8 mouse cellular contexts compared by ENCODE assay signal in the genomic region with DNA sequence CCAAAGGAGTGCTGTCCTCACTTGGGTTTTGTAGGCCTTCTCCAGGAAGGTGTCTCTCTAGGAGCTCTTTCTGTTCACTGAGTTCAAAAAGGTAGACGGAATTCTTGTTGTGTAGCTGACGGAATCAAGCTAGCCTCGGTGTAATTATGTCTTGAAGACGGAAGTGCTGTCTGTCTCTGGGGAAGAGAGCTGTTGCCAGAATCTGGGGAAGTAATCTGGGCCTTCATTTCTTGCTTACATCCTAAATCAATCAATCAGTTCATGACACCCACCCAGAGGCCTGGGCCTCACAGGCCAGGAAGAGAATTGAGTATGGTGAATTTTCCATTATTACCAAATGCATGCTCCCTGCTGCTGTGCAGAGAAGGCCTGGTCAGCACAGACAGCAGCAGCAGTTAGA. TPM values are rescaled to one million over a fixed set of nuclear protein-coding genes. Genes with fewer than 3 reads are reported as not detected.
DNase-seq lines count a peak whose midpoint lies in the region; ATAC-seq and TF ChIP-seq lines count a peak whose summit lies in the region.

No protein-coding gene starts in this region.

- peak overlapping the region; percentile 91 for H3K9ac ChIP-seq in forebrain, embryonic 12.5 days
- peak overlapping the region; percentile 99 for H3K9ac ChIP-seq in kidney, embryonic 16.5 days (replicated peaks; ENCODE audit: low read length)
- H3K9ac ChIP-seq in midbrain, embryonic 16.5 days (ENCODE audit: low read depth, low read length) = no peak overlapping the region; the same call in 1 of the 2 replicates

- H3K27me3 ChIP-seq in kidney, adult 2 months (replicated peaks; ENCODE audit: control insufficient read depth, insufficient read depth, low read length) = no peaks in the 10 kb centered on the region
- H3K27me3 ChIP-seq in forebrain, embryonic 12.5 days = no peaks in the 10 kb centered on the region
- no peaks in the 10 kb centered on the region for H3K27me3 ChIP-seq in kidney, embryonic 16.5 days (ENCODE audit: insufficient read depth, low read length)
- no peaks in the 10 kb centered on the region for H3K27me3 ChIP-seq in midbrain, embryonic 16.5 days (ENCODE audit: control insufficient read depth, insufficient read depth, low read depth, low read length)
- no peaks in the 10 kb centered on the region for H3K27me3 ChIP-seq in thymus, adult 2 months (ENCODE audit: control insufficient read depth, insufficient read depth, low read length)

- H3K4me2 ChIP-seq in forebrain, embryonic 12.5 days = peak overlapping the region; percentile 83
- H3K4me2 ChIP-seq in kidney, embryonic 16.5 days (replicated peaks; ENCODE audit: low read depth, low read length) = peak overlapping the region; percentile 87
- peak overlapping the region; percentile 95 for H3K4me2 ChIP-seq in midbrain, embryonic 16.5 days (ENCODE audit: low read length)

- 0 out of 2 replicates have a peak overlapping the region, but pooled peaks have one; percentile 69 for H3K4me3 ChIP-seq in kidney, adult 2 months (ENCODE audit: insufficient read depth, low read depth, low read length)
- peak overlapping the region; percentile 81 for H3K4me3 ChIP-seq in forebrain, embryonic 12.5 days (replicated peaks)
- H3K4me3 ChIP-seq in kidney, embryonic 16.5 days (ENCODE audit: low read length) = peak overlapping the region; percentile 88
- no peak overlapping the region; the same call in 1 of the 2 replicates for H3K4me3 ChIP-seq in midbrain, embryonic 16.5 days (ENCODE audit: low read depth, low read length)
- no peak overlapping the region for H3K4me3 ChIP-seq in thymus, adult 2 months (ENCODE audit: control insufficient read depth, insufficient read depth, low read length)

- DNase-seq in kidney, adult 2 months = peak; percentile 55
- no peak for DNase-seq in kidney, adult 11 months
- DNase-seq in right cerebral cortex, postnatal 36 days (ENCODE audit: low spot score in 2 of 2) = no peak
- no peak for DNase-seq in ovary, adult 18-20 months (ENCODE audit: low spot score)
- no peak for DNase-seq in thymus, adult 2 months

- ATAC-seq in forebrain, embryonic 12.5 days (ENCODE audit: low FRiP score) = no peak
- ATAC-seq in kidney, embryonic 16.5 days (ENCODE audit: low FRiP score, low TSS enrichment) = no peak
- no peak for ATAC-seq in midbrain, embryonic 16.5 days

- no peaks in the 10 kb centered on the region for H3K9me3 ChIP-seq in forebrain, embryonic 12.5 days
- no peaks in the 10 kb centered on the region for H3K9me3 ChIP-seq in kidney, embryonic 16.5 days (ENCODE audit: low read length)
- H3K9me3 ChIP-seq in midbrain, embryonic 16.5 days (replicated peaks; ENCODE audit: control insufficient read depth, low read length, poor library complexity, severe bottlenecking) = no peaks in the 10 kb centered on the region

- H3K27ac ChIP-seq in kidney, adult 2 months (ENCODE audit: insufficient read depth, low read depth, low read length) = peak overlapping the region; percentile 49
- peak overlapping the region; percentile 85 for H3K27ac ChIP-seq in forebrain, embryonic 12.5 days
- H3K27ac ChIP-seq in kidney, embryonic 16.5 days (ENCODE audit: low read length) = peak overlapping the region; percentile 97; the same call in 1 of the 2 replicates
- H3K27ac ChIP-seq in midbrain, embryonic 16.5 days (ENCODE audit: low read length) = no peak overlapping the region
- no peak overlapping the region for H3K27ac ChIP-seq in thymus, adult 2 months (ENCODE audit: control insufficient read depth, insufficient read depth, low read length)

- no peak for TF ChIP-seq POLR2A in kidney, adult 2 months (IDR thresholded peaks at IDR 0.05; ENCODE audit: low read depth, low read length)
- no peak for TF ChIP-seq POLR2A in thymus, adult 2 months (IDR thresholded peaks at IDR 0.05; ENCODE audit: control insufficient read depth, extremely low read depth, insufficient read depth, low read length, poor library complexity)

- TF ChIP-seq CTCF in kidney, adult 2 months (conservative IDR thresholded peaks at IDR 0.05; ENCODE audit: insufficient read depth, insufficient read length, low read depth, low read length) = no peak
- TF ChIP-seq CTCF in thymus, adult 2 months (IDR thresholded peaks at IDR 0.05; ENCODE audit: borderline replicate concordance, control insufficient read depth, extremely low read depth, insufficient read depth, low read length, poor library complexity) = no peak

- 25% methylated on average over 4 of the region's 4 CpGs for WGBS in kidney, adult 2 months
- WGBS in forebrain, embryonic 12.5 days = 13% methylated on average over 4 of the region's 4 CpGs
- 2% methylated on average over 4 of the region's 4 CpGs for WGBS in kidney, embryonic 16.5 days
- WGBS in midbrain, embryonic 16.5 days = 6% methylated on average over 4 of the region's 4 CpGs
- 5% methylated on average over 4 of the region's 4 CpGs for WGBS in thymus, adult 2 months

- peaks cover 34% of the 10 kb centered on the region for H3K4me1 ChIP-seq in kidney, adult 2 months (ENCODE audit: control insufficient read depth, insufficient read depth, low read length)
- H3K4me1 ChIP-seq in forebrain, embryonic 12.5 days = peaks cover 56% of the 10 kb centered on the region
- peaks cover 54% of the 10 kb centered on the region for H3K4me1 ChIP-seq in kidney, embryonic 16.5 days (ENCODE audit: insufficient read depth, low read length)
- H3K4me1 ChIP-seq in midbrain, embryonic 16.5 days (ENCODE audit: control insufficient read depth, insufficient read depth, low read length) = peaks cover 42% of the 10 kb centered on the region
- peaks cover 28% of the 10 kb centered on the region for H3K4me1 ChIP-seq in thymus, adult 2 months (replicated peaks; ENCODE audit: control insufficient read depth, insufficient read depth, low read length)

- H3K36me3 ChIP-seq in kidney, adult 2 months (ENCODE audit: control insufficient read depth, insufficient read depth, low read length) = no peaks in the 10 kb centered on the region
- no peaks in the 10 kb centered on the region for H3K36me3 ChIP-seq in forebrain, embryonic 12.5 days (replicated peaks)
- no peaks in the 10 kb centered on the region for H3K36me3 ChIP-seq in kidney, embryonic 16.5 days (ENCODE audit: insufficient read depth, low read length)
- no peaks in the 10 kb centered on the region for H3K36me3 ChIP-seq in midbrain, embryonic 16.5 days (ENCODE audit: control insufficient read depth, insufficient read depth, low read length)
- H3K36me3 ChIP-seq in thymus, adult 2 months (ENCODE audit: control insufficient read depth, insufficient read depth, low read length) = no peaks in the 10 kb centered on the region

RNA-seq across cellular contexts. Expression of gene Qrfp, which starts 48.8 kb away (rescaled TPM):
- polyA plus RNA-seq in kidney, adult 2 months (2012; rRNA removed) = 0.05 and 0.11 TPM in 2 replicates
- 0.06 TPM in 1 of 2 replicates, not detected in the other for polyA plus RNA-seq in forebrain, embryonic 12.5 days (2016; fragmentation: Nextera tagmentation; extraction: Ambion mirVana)
- 0.09 TPM in 1 of 2 replicates, not detected in the other for polyA plus RNA-seq in kidney, embryonic 16.5 days (2015; fragmentation: Nextera tagmentation; extraction: Ambion mirVana)
- 0.14 and 0.18 TPM in 2 replicates for polyA plus RNA-seq in midbrain, embryonic 16.5 days (2015; fragmentation: Nextera tagmentation; extraction: Ambion mirVana)
- 0.51 and 0.73 TPM in 2 replicates for polyA plus RNA-seq in thymus, adult 2 months (2012; rRNA removed)

Comparison
In these comparisons a context has a peak if more than half of its experiments do, and no peak if none do; other contexts are left out.
1. H3K27ac ChIP-seq: peak in kidney, adult 2 months (single experiment), forebrain, embryonic 12.5 days (single experiment) and kidney, embryonic 16.5 days (single experiment); none in midbrain, embryonic 16.5 days (single experiment) and thymus, adult 2 months (single experiment).
2. H3K4me3 ChIP-seq: peak in kidney, adult 2 months (single experiment), forebrain, embryonic 12.5 days (single experiment) and kidney, embryonic 16.5 days (single experiment); none in midbrain, embryonic 16.5 days (single experiment) and thymus, adult 2 months (single experiment).
3. Peak in every context shown above with its lines, with median percentiles within 50 percentile points of each other: H3K4me2 ChIP-seq.